In genomic region chr9:69128335-69128734, GRCm38 (mm10) we compare ENCODE assay signal across 25 mouse cellular contexts.
DNase-seq lines count a peak whose midpoint lies in the region; ATAC-seq lines count a peak whose summit lies in the region.
"Had no signal": no experiment of that assay in that cellular context is flagged by ENCODE, and none has a peak within 500 bp of the region (broad histone marks: within the 10 kb centered on the region; RNA-seq: fewer than 3 reads in every experiment).

No protein-coding gene starts in this region.

- H3K36me3 ChIP-seq in heart, embryonic 12.5 days = no peaks in the 10 kb centered on the region
- H3K36me3 ChIP-seq in heart, embryonic 15.5 days = no peaks in the 10 kb centered on the region
- no peaks in the 10 kb centered on the region for H3K36me3 ChIP-seq in lung, embryonic 16.5 days (ENCODE audit: control insufficient read depth, insufficient read depth, low read length)
- H3K36me3 ChIP-seq: embryonic facial prominence, embryonic 12.5 days; embryonic facial prominence, embryonic 15.5 days had no signal

- H3K4me3 ChIP-seq in heart, embryonic 12.5 days = no peak overlapping the region
- H3K4me3 ChIP-seq in heart, embryonic 15.5 days = no peak overlapping the region
- no peak overlapping the region for H3K4me3 ChIP-seq in lung, embryonic 16.5 days (ENCODE audit: low read length)
- H3K4me3 ChIP-seq: embryonic facial prominence, embryonic 12.5 days; embryonic facial prominence, embryonic 15.5 days; gastrocnemius, adult 2 months; heart, adult 2 months had no signal

- no peak for DNase-seq in heart, adult 18-20 months
- DNase-seq in heart, postnatal 4 days = no peak
- DNase-seq in lung, postnatal 4 days = no peak
- DNase-seq: adrenal gland, adult 2 months; adrenal gland, postnatal 14 days; cerebellum, adult 11 months; cerebellum, adult 2 months; cerebellum, adult 9-11 months; cerebellum, postnatal 25 days; forebrain, postnatal 0 days; gastrocnemius, adult 2 months; gastrocnemius, postnatal 14 days; heart, adult 2 months; kidney, adult 18-20 months had no signal

- WGBS in heart, embryonic 12.5 days = 58% methylated on average over 6 of the region's 6 CpGs
- 56% methylated on average over 6 of the region's 6 CpGs for WGBS in heart, embryonic 15.5 days
- 76% methylated on average over 6 of the region's 6 CpGs for WGBS in lung, embryonic 16.5 days

- H3K4me2 ChIP-seq in heart, embryonic 12.5 days = peak overlapping the region; percentile 39
- H3K4me2 ChIP-seq in heart, embryonic 15.5 days = 0 out of 2 replicates have a peak overlapping the region, but pooled peaks have one; percentile 11
- no peak overlapping the region for H3K4me2 ChIP-seq in lung, embryonic 16.5 days (ENCODE audit: low read depth, low read length)
- H3K4me2 ChIP-seq: embryonic facial prominence, embryonic 12.5 days; embryonic facial prominence, embryonic 15.5 days; hindbrain, embryonic 14.5 days had no signal

- no peaks in the 10 kb centered on the region for H3K9me3 ChIP-seq in heart, embryonic 12.5 days (replicated peaks)
- H3K9me3 ChIP-seq in heart, embryonic 15.5 days (replicated peaks) = no peaks in the 10 kb centered on the region
- H3K9me3 ChIP-seq in lung, embryonic 16.5 days (ENCODE audit: control insufficient read depth, low read length) = no peaks in the 10 kb centered on the region
- H3K9me3 ChIP-seq: embryonic facial prominence, embryonic 12.5 days; embryonic facial prominence, embryonic 15.5 days had no signal

- ATAC-seq in heart, embryonic 12.5 days (ENCODE audit: insufficient number of reproducible peaks, low FRiP score) = no peak
- ATAC-seq in heart, embryonic 15.5 days (replicated peaks; ENCODE audit: insufficient number of reproducible peaks, insufficient read depth, low FRiP score, low read depth) = no peak
- ATAC-seq in lung, embryonic 16.5 days (ENCODE audit: low read depth) = no peak
- ATAC-seq: CD4-positive, CD25-positive, alpha-beta regulatory T cell, adult 4 months; forebrain, embryonic 14.5 days; forebrain, postnatal 0 days; hindbrain, postnatal 0 days; inflammation-experienced regulatory T-cells, adult 6 months; intestine, embryonic 16.5 days had no signal

- H3K27me3 ChIP-seq in heart, embryonic 12.5 days (replicated peaks) = peaks cover 52% of the 10 kb centered on the region
- H3K27me3 ChIP-seq in heart, embryonic 15.5 days = peaks cover 5% of the 10 kb centered on the region; the same call in 1 of the 2 replicates
- no peaks in the 10 kb centered on the region for H3K27me3 ChIP-seq in lung, embryonic 16.5 days (ENCODE audit: control insufficient read depth, insufficient read depth, low read depth, low read length)
- H3K27me3 ChIP-seq: embryonic facial prominence, embryonic 15.5 days had no signal

- H3K4me1 ChIP-seq in heart, embryonic 12.5 days (replicated peaks) = peaks cover 26% of the 10 kb centered on the region
- H3K4me1 ChIP-seq in heart, embryonic 15.5 days (replicated peaks) = peaks cover 30% of the 10 kb centered on the region
- H3K4me1 ChIP-seq in lung, embryonic 16.5 days (replicated peaks; ENCODE audit: control insufficient read depth, insufficient read depth, low read length) = peaks cover 12% of the 10 kb centered on the region

- no peak overlapping the region for H3K27ac ChIP-seq in heart, embryonic 12.5 days (ENCODE audit: poor library complexity, severe bottlenecking)
- H3K27ac ChIP-seq in heart, embryonic 15.5 days = peak overlapping the region; percentile 24; the same call in 1 of the 2 replicates
- H3K27ac ChIP-seq in lung, embryonic 16.5 days (ENCODE audit: low read length) = peak overlapping the region; percentile 17; the same call in 1 of the 2 replicates
- H3K27ac ChIP-seq: embryonic facial prominence, embryonic 12.5 days; embryonic facial prominence, embryonic 15.5 days; gastrocnemius, adult 2 months; heart, adult 2 months; hindbrain, embryonic 14.5 days; hindbrain, postnatal 0 days had no signal

- no peak overlapping the region for H3K9ac ChIP-seq in heart, embryonic 12.5 days
- no peak overlapping the region for H3K9ac ChIP-seq in heart, embryonic 15.5 days
- no peak overlapping the region for H3K9ac ChIP-seq in lung, embryonic 16.5 days (ENCODE audit: low read length)
- H3K9ac ChIP-seq: embryonic facial prominence, embryonic 12.5 days; embryonic facial prominence, embryonic 15.5 days; forebrain, postnatal 0 days; hindbrain, embryonic 14.5 days had no signal
